Mouse (Mus musculus) midbrain, embryonic 13.5 days (tissue): ENCODE data around the gene Zbtb2. TPM values are rescaled to one million over a fixed set of nuclear protein-coding genes. Genes with fewer than 3 reads are reported as not detected.
"Not testable (repeated sequence)": the region's sequence is repeated elsewhere in the genome, so short reads cannot be mapped to it uniquely, and the experiment has no call there.

Experiments
- ATAC-seq: fragments of 200-750 bp; cut with Nextera tagmentation; 2 replicates; pipeline ENCODE4 v1.8.0; 2017; ENCODE audit warnings: mild to moderate bottlenecking, moderate TSS enrichment, moderate library complexity
- H3K27ac ChIP-seq: fragments of 300-500 bp; sonication (generic); 2 replicates; pipeline ENCODE4 v1.5.1; 2015; ENCODE audit warnings: inconsistent platforms, mild to moderate bottlenecking, moderate library complexity
- H3K27me3 ChIP-seq: fragments of 300-500 bp; sonication (generic); 2 replicates; pipeline ENCODE4 v1.6.1; 2015; ENCODE audit warnings: mild to moderate bottlenecking, inconsistent platforms
- H3K36me3 ChIP-seq: fragments of 300-500 bp; sonication (generic); 2 replicates; pipeline ENCODE4 v1.6.1; 2015; ENCODE audit warnings: mild to moderate bottlenecking, inconsistent platforms
- H3K4me1 ChIP-seq: fragments of 300-500 bp; sonication (generic); replicated peaks from 2 replicates; pipeline ENCODE4 v1.6.1; 2015; ENCODE audit warnings: inconsistent platforms
- H3K4me2 ChIP-seq: fragments of 300-500 bp; sonication (generic); replicated peaks from 2 replicates; pipeline ENCODE4 v1.6.1; 2015; ENCODE audit warnings: moderate library complexity, mild to moderate bottlenecking, inconsistent platforms
- H3K4me3 ChIP-seq: fragments of 300-500 bp; sonication (generic); replicated peaks from 2 replicates; pipeline ENCODE4 v1.5.1; 2015; ENCODE audit warnings: mild to moderate bottlenecking, inconsistent platforms
- H3K9ac ChIP-seq: fragments of 300-500 bp; sonication (generic); replicated peaks from 2 replicates; pipeline ENCODE4 v1.6.1; 2015; ENCODE audit warnings: mild to moderate bottlenecking, inconsistent platforms
- H3K9me3 ChIP-seq: fragments of 300-500 bp; sonication (generic); 2 replicates; pipeline ENCODE4 v1.6.1; 2016; ENCODE audit warnings: mild to moderate bottlenecking, inconsistent platforms
- WGBS: fragments of 180-500 bp; shearing (Covaris S2); methylation state at CpG from one replicate; pipeline ENCODE4 v1.1.7; 2015; 5-methylcytosine and 5-hydroxymethylcytosine counted together
- polyA plus RNA-seq: library from polyadenylated mRNA; unstranded; fragments of >200 nt; fragmentation: Nextera tagmentation; extraction: Ambion mirVana; gene quantifications from 2 replicates; pipeline ENCODE4 v1.2.1, GENCODE M21; 2015

The Zbtb2 gene
- 18.6 and 18.7 TPM in 2 replicates for polyA plus RNA-seq

- peak; percentile 15 for ATAC-seq
- Histone ChIP-seq H3K9me3 (no peaks in the 10 kb centered on the region), H3K36me3 (peaks cover 1% of the 10 kb centered on the region; the same call in 1 of the 2 replicates), H3K27ac (peak within 1 kb of the TSS; percentile 100), H3K4me3 (peak within 1 kb of the TSS; percentile 97), H3K27me3 (no peaks in the 10 kb centered on the region), H3K9ac (peak within 1 kb of the TSS; percentile 99), H3K4me1 (peaks cover 46% of the 10 kb centered on the region), H3K4me2 (peak within 1 kb of the TSS; percentile 88)
- WGBS, result 0% methylated on average over 41 of the region's 87 CpGs
Observed at GRCm38 (mm10) chr10:4387701-4388383, at the start of gene Zbtb2. Gene Zbtb2, minus strand, starts transcription at chr10:4388108.

DNA sequence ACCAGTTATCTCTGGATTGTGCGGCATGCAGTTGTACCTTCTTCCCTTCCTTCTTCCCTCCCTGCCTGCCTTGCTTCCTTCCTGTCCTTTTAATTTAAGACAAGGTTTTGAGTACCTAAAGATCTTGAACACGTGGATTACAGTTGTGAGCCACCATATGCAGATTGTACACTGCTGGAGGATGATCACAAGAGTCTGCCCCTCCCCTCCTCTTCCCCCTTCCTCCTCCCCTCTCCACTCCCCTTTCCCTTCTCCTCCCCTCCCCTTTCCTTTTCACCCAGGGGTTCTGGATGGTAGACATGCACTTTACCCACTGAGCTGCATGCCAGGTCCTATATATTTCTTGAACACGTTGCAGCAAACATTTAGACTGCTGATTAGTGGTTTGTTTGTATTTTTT lies 47.5 kb upstream of the Zbtb2 start:
- H3K9me3 ChIP-seq, result no peaks in the 10 kb centered on the region
- peaks cover 21% of the 10 kb centered on the region for H3K4me1 ChIP-seq
- H3K9ac ChIP-seq, result no peak overlapping the region
- no peak overlapping the region for H3K4me2 ChIP-seq
- no peak overlapping the region for H3K27ac ChIP-seq
- peaks cover 25% of the 10 kb centered on the region for H3K36me3 ChIP-seq
- WGBS, result 88% methylated on average over 3 of the region's 3 CpGs
- H3K4me3 ChIP-seq, result no peak overlapping the region
- H3K27me3 ChIP-seq, result no peaks in the 10 kb centered on the region
- no peak for ATAC-seq

DNA sequence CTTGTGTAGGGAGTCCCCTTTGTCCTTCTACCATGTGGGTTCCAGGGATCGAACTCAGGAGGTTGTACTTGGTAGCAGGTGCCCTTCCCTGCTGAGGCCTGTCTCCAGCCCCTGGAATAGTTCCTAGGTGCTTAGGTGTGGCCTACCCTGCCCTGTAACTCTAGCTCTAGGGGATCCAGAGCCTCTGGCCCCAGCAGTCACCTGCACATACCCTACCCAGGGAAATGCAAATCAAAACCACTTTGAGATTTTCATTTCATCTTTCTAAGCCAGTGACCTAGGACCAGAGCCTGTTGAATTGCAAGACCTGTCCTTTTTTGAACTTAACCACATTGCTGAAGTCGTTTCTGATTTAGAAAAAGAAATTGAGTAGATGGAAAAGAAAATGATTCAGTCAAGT lies 46.0 kb upstream of the Zbtb2 start:
- peak overlapping the region; percentile 63 for H3K4me2 ChIP-seq
- H3K27me3 ChIP-seq, H3K9ac ChIP-seq, ATAC-seq, H3K4me3 ChIP-seq, H3K27ac ChIP-seq, H3K9me3 ChIP-seq: not testable (repeated sequence)
- 90% methylated on average over 2 of the region's 2 CpGs for WGBS
- peaks cover 12% of the 10 kb centered on the region for H3K36me3 ChIP-seq
- H3K4me1 ChIP-seq, result peaks cover 21% of the 10 kb centered on the region

- no peaks in the 10 kb centered on the region for H3K27me3 ChIP-seq
- peak overlapping the region; percentile 63 for H3K4me2 ChIP-seq
- peak overlapping the region; percentile 82 for H3K27ac ChIP-seq
- peaks cover 10% of the 10 kb centered on the region; the same call in 1 of the 2 replicates for H3K36me3 ChIP-seq
- H3K4me1 ChIP-seq, result peaks cover 21% of the 10 kb centered on the region
- 13% methylated on average over 19 of the region's 19 CpGs for WGBS
- peak overlapping the region; percentile 64 for H3K4me3 ChIP-seq
- 0 out of 2 replicates have a peak, but pooled peaks have one; percentile 0 for ATAC-seq
- peak overlapping the region; percentile 67 for H3K9ac ChIP-seq
- no peaks in the 10 kb centered on the region for H3K9me3 ChIP-seq
Observed at GRCm38 (mm10) chr10:4432996-4433755, 45.3 kb upstream of the Zbtb2 start.

GRCm38 (mm10) chr10:4432123-4432931 lies 44.4 kb upstream of the Zbtb2 start, which contains the start of the genes Rmnd1 and Armt1:
Gene Rmnd1, minus strand, starts transcription at chr10:4432388.
Gene Armt1, plus strand, starts transcription at chr10:4432467.
- Histone ChIP-seq H3K4me3 (peak within 1 kb of the TSS; percentile 64), H3K9ac (peak within 1 kb of the TSS; percentile 76), H3K9me3 (no peaks in the 10 kb centered on the region), H3K4me1 (peaks cover 21% of the 10 kb centered on the region), H3K36me3 (peaks cover 14% of the 10 kb centered on the region), H3K4me2 (peak within 1 kb of the TSS; percentile 73), H3K27ac (peak within 1 kb of the TSS; percentile 82), H3K27me3 (no peaks in the 10 kb centered on the region)
- peak; percentile 96 for ATAC-seq
- WGBS, result under 1% methylated on average over 63 of the region's 75 CpGs

DNA sequence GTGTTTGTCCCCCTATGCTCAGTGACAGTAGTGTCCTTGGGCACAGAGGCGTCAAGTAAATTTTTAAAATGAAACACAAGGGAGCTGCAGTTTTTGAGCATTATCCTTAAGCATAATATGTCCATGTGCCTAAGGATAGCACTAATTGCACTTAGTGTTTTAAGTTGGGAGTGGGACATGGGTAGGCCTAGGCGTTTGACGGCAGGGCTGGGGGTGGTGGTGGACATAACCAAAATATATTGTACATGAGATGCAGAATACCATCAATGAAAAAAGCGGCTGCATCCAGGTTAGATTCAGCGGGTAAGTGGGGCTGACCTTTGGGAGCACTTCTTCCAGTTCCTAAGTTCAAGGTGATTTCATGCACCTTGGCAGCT lies 43.8 kb upstream of the Zbtb2 start:
- Histone ChIP-seq H3K4me1 (peaks cover 21% of the 10 kb centered on the region), H3K9ac (peak overlapping the region; percentile 76)
- WGBS, result 14% methylated on average over 5 of the region's 5 CpGs

DNA sequence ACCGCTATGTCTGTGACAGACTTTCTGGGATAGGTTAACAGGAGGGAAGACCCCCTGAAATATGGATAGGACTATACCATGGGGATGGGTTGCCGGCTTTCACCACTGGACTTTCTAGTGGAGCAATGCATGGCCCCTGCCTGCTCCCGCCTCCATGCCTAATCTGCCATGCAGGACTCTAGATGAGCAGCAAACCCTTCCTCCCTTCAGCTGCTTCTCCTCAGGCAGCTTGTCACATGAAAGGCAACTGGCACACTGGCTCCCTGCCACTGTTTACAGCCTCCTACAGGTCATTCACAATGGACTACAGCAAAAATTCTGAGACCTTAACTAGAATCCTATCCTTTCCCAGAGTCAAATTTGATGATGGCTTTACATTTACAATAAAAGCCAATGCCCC lies 42.9 kb upstream of the Zbtb2 start:
- Histone ChIP-seq H3K4me2 (peak overlapping the region; percentile 73), H3K36me3 (peaks cover 22% of the 10 kb centered on the region), H3K4me1 (peaks cover 21% of the 10 kb centered on the region), H3K27ac (no peak overlapping the region), H3K4me3 (peak overlapping the region; percentile 64), H3K9me3 (no peaks in the 10 kb centered on the region), H3K9ac (peak overlapping the region; percentile 76; the same call in 1 of the 2 replicates), H3K27me3 (no peaks in the 10 kb centered on the region)
- no peak for ATAC-seq
- 88% methylated on average over 3 of the region's 3 CpGs for WGBS

More for the DNA sequence above, 43.8 kb upstream of the Zbtb2 start:
- peak; percentile 57 for ATAC-seq
- peak overlapping the region; percentile 62; the same call in 1 of the 2 replicates for H3K27ac ChIP-seq
- peak overlapping the region; percentile 73 for H3K4me2 ChIP-seq
- peaks cover 17% of the 10 kb centered on the region for H3K36me3 ChIP-seq
- H3K27me3 ChIP-seq, result no peaks in the 10 kb centered on the region
- H3K9me3 ChIP-seq, result no peaks in the 10 kb centered on the region
- peak overlapping the region; percentile 64 for H3K4me3 ChIP-seq

DNA sequence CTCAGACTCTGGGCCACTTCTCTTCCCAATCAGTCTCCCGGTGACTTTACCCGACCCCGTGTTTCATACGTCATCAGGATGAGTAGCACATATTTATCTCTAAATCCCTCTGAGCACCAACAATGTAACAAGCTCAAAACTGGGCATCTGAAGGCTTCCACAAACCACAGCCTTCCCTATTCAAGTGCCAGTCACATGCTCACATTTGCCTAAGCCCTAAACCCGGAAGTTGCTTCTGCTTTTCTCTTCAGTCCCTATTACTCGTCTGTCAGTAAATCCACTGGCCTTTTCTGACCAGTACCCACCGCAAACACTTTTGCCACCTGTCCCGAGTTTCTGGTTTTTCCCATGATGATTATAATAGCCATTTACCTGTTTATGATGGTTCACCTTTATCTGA lies 42.5 kb upstream of the Zbtb2 start:
- Histone ChIP-seq H3K27ac (no peak overlapping the region), H3K9me3 (no peaks in the 10 kb centered on the region), H3K4me1 (peaks cover 21% of the 10 kb centered on the region), H3K4me3 (no peak overlapping the region), H3K27me3 (no peaks in the 10 kb centered on the region), H3K9ac (peak overlapping the region; percentile 76; the same call in 1 of the 2 replicates), H3K36me3 (peaks cover 25% of the 10 kb centered on the region), H3K4me2 (no peak overlapping the region)
- ATAC-seq, result no peak
- 82% methylated on average over 8 of the region's 8 CpGs for WGBS

DNA sequence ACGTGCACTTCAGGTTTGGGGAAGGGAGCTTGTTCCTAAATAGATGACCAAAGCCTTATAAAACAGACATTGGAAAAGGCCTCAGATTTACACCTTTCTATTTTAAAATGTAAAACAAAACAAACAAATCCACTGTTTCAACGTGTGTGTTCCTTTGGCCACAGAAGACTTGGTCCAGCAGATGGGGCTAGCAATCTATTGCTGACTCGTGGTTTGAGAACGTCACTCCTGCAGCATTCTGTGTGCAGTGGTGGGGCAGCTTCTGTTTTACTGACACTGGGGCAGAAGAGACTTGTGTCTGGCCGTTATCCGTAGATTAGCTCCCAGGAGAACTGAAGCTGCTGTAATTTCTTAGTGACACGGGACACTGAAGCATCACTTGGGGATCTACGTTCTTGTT lies 37.3 kb upstream of the Zbtb2 start:
- Histone ChIP-seq H3K4me3 (no peak overlapping the region), H3K9me3 (no peaks in the 10 kb centered on the region), H3K4me1 (no peaks in the 10 kb centered on the region), H3K27me3 (no peaks in the 10 kb centered on the region), H3K4me2 (no peak overlapping the region), H3K27ac (no peak overlapping the region), H3K9ac (no peak overlapping the region), H3K36me3 (peaks cover 64% of the 10 kb centered on the region)
- ATAC-seq, result no peak
- 85% methylated on average over 8 of the region's 8 CpGs for WGBS

- Histone ChIP-seq H3K27ac (no peak overlapping the region), H3K36me3 (peaks cover 44% of the 10 kb centered on the region), H3K9me3 (no peaks in the 10 kb centered on the region), H3K4me2 (no peak overlapping the region), H3K4me1 (no peaks in the 10 kb centered on the region; the same call in 1 of the 2 replicates), H3K27me3 (no peaks in the 10 kb centered on the region), H3K9ac (no peak overlapping the region), H3K4me3 (no peak overlapping the region)
- WGBS, result 84% methylated on average over 1 of the region's 1 CpGs
- no peak for ATAC-seq
Observed at GRCm38 (mm10) chr10:4407191-4407590, 19.3 kb upstream of the Zbtb2 start.

DNA sequence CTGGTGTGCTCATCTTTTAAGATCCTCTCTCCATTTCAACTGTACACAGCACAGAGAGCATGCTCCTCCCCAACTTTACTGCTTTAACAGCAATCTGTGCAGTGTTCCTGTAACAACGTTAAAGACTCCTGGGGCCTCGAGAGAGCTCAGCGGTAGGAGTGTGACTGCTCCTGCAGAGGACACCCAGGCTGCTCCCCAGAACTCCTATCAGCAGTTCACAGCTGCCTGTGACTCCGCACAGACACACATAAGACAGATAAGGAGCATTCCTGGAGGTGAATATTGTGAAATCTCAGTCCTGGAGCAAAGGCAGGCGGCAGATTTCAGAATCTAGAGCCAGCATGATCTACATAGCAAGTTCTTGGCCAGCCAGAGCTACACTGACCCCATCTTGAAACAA lies 17.6 kb upstream of the Zbtb2 start:
- H3K4me1 ChIP-seq, result no peaks in the 10 kb centered on the region; the same call in 1 of the 2 replicates
- no peak overlapping the region for H3K4me3 ChIP-seq
- no peak overlapping the region for H3K27ac ChIP-seq
- H3K36me3 ChIP-seq, result peaks cover 38% of the 10 kb centered on the region
- H3K9ac ChIP-seq, result no peak overlapping the region
- peak; percentile 41; the same call in 1 of the 2 replicates for ATAC-seq
- H3K27me3 ChIP-seq, result no peaks in the 10 kb centered on the region
- WGBS, result 89% methylated on average over 5 of the region's 5 CpGs
- H3K4me2 ChIP-seq, result no peak overlapping the region
- H3K9me3 ChIP-seq, result no peaks in the 10 kb centered on the region
